In genomic region chr11:83869147-83869546, GRCm38 (mm10) we compare ENCODE assay signal across 31 mouse cellular contexts. TPM values are rescaled to one million over a fixed set of nuclear protein-coding genes. Genes with fewer than 3 reads are reported as not detected.
DNase-seq lines count a peak whose midpoint lies in the region; ATAC-seq and TF ChIP-seq lines count a peak whose summit lies in the region.
"Had no signal": no experiment of that assay in that cellular context is flagged by ENCODE, and none has a peak within 500 bp of the region (broad histone marks: within the 10 kb centered on the region; RNA-seq: fewer than 3 reads in every experiment).

No protein-coding gene starts in this region.

- no peaks in the 10 kb centered on the region for H3K27me3 ChIP-seq in intestine, embryonic 15.5 days (replicated peaks)
- no peaks in the 10 kb centered on the region for H3K27me3 ChIP-seq in lung, postnatal 0 days (replicated peaks; ENCODE audit: insufficient read depth, low read length)
- no peaks in the 10 kb centered on the region for H3K27me3 ChIP-seq in stomach, embryonic 16.5 days (ENCODE audit: control insufficient read depth, insufficient read depth, low read length)
- H3K27me3 ChIP-seq in hindbrain, embryonic 12.5 days = peaks cover 56% of the 10 kb centered on the region
- H3K27me3 ChIP-seq: liver, embryonic 13.5 days had no signal

- no peak overlapping the region for H3K4me2 ChIP-seq in intestine, embryonic 15.5 days (replicated peaks)
- no peak overlapping the region for H3K4me2 ChIP-seq in lung, postnatal 0 days (replicated peaks; ENCODE audit: low read depth, low read length)
- H3K4me2 ChIP-seq in stomach, embryonic 16.5 days (ENCODE audit: low read depth, low read length) = no peak overlapping the region
- no peak overlapping the region for H3K4me2 ChIP-seq in hindbrain, embryonic 12.5 days (replicated peaks)
- H3K4me2 ChIP-seq: heart, embryonic 13.5 days; liver, embryonic 13.5 days; midbrain, embryonic 13.5 days; neural tube, embryonic 15.5 days had no signal

- DNase-seq in urinary bladder, postnatal 14 days (ENCODE audit: low spot score) = peak; percentile 21
- DNase-seq in urinary bladder, adult 2 months (ENCODE audit: low spot score) = no peak
- DNase-seq in lung, postnatal 0 days (ENCODE audit: low spot score) = peak; percentile 70
- no peak for DNase-seq in liver
- DNase-seq in adrenal gland, adult (ENCODE audit: inconsistent age in 2 of 2, low spot score in 1 of 2) = no peak
- DNase-seq: adrenal gland, postnatal 25 days; B cell, adult 2 months; cerebellum, adult 2 months; cerebellum, postnatal 14 days; heart, postnatal 10 days; kidney, adult 11 months; kidney, postnatal 25 days; left cerebral cortex, postnatal 4 days; liver, embryonic 13.5 days; retina, postnatal 1 day; right cerebral cortex, postnatal 14 days; thymus, adult 2 months; thymus, postnatal 36 days had no signal

- ATAC-seq in intestine, embryonic 15.5 days = peak; percentile 91
- peak; percentile 77 for ATAC-seq in lung, postnatal 0 days
- ATAC-seq in stomach, embryonic 16.5 days (ENCODE audit: insufficient read depth, low FRiP score) = peak; percentile 26; the same call in 1 of the 2 replicates
- ATAC-seq in hindbrain, embryonic 12.5 days (ENCODE audit: low FRiP score) = no peak
- ATAC-seq: forebrain, embryonic 16.5 days; hindbrain, embryonic 16.5 days; midbrain, embryonic 13.5 days had no signal

- H3K36me3 ChIP-seq in intestine, embryonic 15.5 days = no peaks in the 10 kb centered on the region
- H3K36me3 ChIP-seq in lung, postnatal 0 days (ENCODE audit: insufficient read depth, low read length) = no peaks in the 10 kb centered on the region
- H3K36me3 ChIP-seq in stomach, embryonic 16.5 days (ENCODE audit: control insufficient read depth, insufficient read depth, low read length) = no peaks in the 10 kb centered on the region
- no peaks in the 10 kb centered on the region for H3K36me3 ChIP-seq in hindbrain, embryonic 12.5 days
- H3K36me3 ChIP-seq: heart, embryonic 13.5 days; liver, embryonic 13.5 days; midbrain, embryonic 13.5 days; neural tube, embryonic 15.5 days had no signal

- H3K9ac ChIP-seq in intestine, embryonic 15.5 days = no peak overlapping the region
- no peak overlapping the region for H3K9ac ChIP-seq in lung, postnatal 0 days (replicated peaks; ENCODE audit: low read depth)
- no peak overlapping the region for H3K9ac ChIP-seq in stomach, embryonic 16.5 days (ENCODE audit: low read length)
- H3K9ac ChIP-seq in hindbrain, embryonic 12.5 days = no peak overlapping the region
- H3K9ac ChIP-seq: heart, embryonic 13.5 days; liver, embryonic 13.5 days; midbrain, embryonic 13.5 days; neural tube, embryonic 15.5 days had no signal

- H3K9me3 ChIP-seq in intestine, embryonic 15.5 days = no peaks in the 10 kb centered on the region
- H3K9me3 ChIP-seq in lung, postnatal 0 days (ENCODE audit: low read length) = no peaks in the 10 kb centered on the region
- no peaks in the 10 kb centered on the region for H3K9me3 ChIP-seq in stomach, embryonic 16.5 days (replicated peaks; ENCODE audit: control insufficient read depth, low read length)
- H3K9me3 ChIP-seq in hindbrain, embryonic 12.5 days (replicated peaks) = no peaks in the 10 kb centered on the region
- H3K9me3 ChIP-seq: heart, embryonic 13.5 days; liver, embryonic 13.5 days; midbrain, embryonic 13.5 days; neural tube, embryonic 15.5 days had no signal

- no peak for TF ChIP-seq CTCF in lung, postnatal 0 days (IDR thresholded peaks at IDR 0.05)

- TF ChIP-seq EP300 in lung, postnatal 0 days (IDR thresholded peaks at IDR 0.05) = no peak

- no peak overlapping the region for H3K27ac ChIP-seq in intestine, embryonic 15.5 days
- peak overlapping the region; percentile 43; the same call in 1 of the 2 replicates for H3K27ac ChIP-seq in lung, postnatal 0 days (ENCODE audit: low read length)
- peak overlapping the region; percentile 36; the same call in 1 of the 2 replicates for H3K27ac ChIP-seq in stomach, embryonic 16.5 days (ENCODE audit: low read length)
- H3K27ac ChIP-seq in hindbrain, embryonic 12.5 days = no peak overlapping the region
- H3K27ac ChIP-seq: heart, embryonic 13.5 days; layer of hippocampus, adult 2 months; liver, embryonic 13.5 days; macrophage; midbrain, embryonic 13.5 days; neural tube, embryonic 15.5 days had no signal

- H3K4me3 ChIP-seq in intestine, embryonic 15.5 days (replicated peaks) = no peak overlapping the region
- H3K4me3 ChIP-seq in lung, postnatal 0 days (ENCODE audit: low read depth, low read length) = no peak overlapping the region
- H3K4me3 ChIP-seq in stomach, embryonic 16.5 days (replicated peaks; ENCODE audit: low read length) = no peak overlapping the region
- H3K4me3 ChIP-seq in hindbrain, embryonic 12.5 days = no peak overlapping the region
- H3K4me3 ChIP-seq: erythroblast, embryonic 14.5 days; heart, embryonic 13.5 days; layer of hippocampus, adult 2 months; liver, embryonic 13.5 days; midbrain, embryonic 13.5 days; neural tube, embryonic 15.5 days had no signal

- WGBS in intestine, embryonic 15.5 days = 35% methylated on average over 1 of the region's 1 CpGs
- WGBS in lung, postnatal 0 days = 21% methylated on average over 1 of the region's 1 CpGs
- 24% methylated on average over 1 of the region's 1 CpGs for WGBS in stomach, embryonic 16.5 days
- 35% methylated on average over 1 of the region's 1 CpGs for WGBS in hindbrain, embryonic 12.5 days

- peaks cover 19% of the 10 kb centered on the region for H3K4me1 ChIP-seq in intestine, embryonic 15.5 days (replicated peaks)
- H3K4me1 ChIP-seq in lung, postnatal 0 days (ENCODE audit: insufficient read depth, low read depth, low read length) = no peaks in the 10 kb centered on the region
- no peaks in the 10 kb centered on the region for H3K4me1 ChIP-seq in stomach, embryonic 16.5 days (ENCODE audit: control insufficient read depth, insufficient read depth, low read length)
- peaks cover 10% of the 10 kb centered on the region; the same call in 1 of the 2 replicates for H3K4me1 ChIP-seq in hindbrain, embryonic 12.5 days
- H3K4me1 ChIP-seq: neural tube, embryonic 15.5 days had no signal

RNA-seq across cellular contexts. Expression of gene Hnf1b, which starts 19.3 kb away (rescaled TPM):
- 11.7 and 12.5 TPM in 2 replicates for polyA plus RNA-seq in urinary bladder, adult 2 months (2012; rRNA removed)
- 9.3 and 11.2 TPM in 2 replicates for polyA plus RNA-seq in intestine, embryonic 15.5 days (2015; fragmentation: Nextera tagmentation; extraction: Ambion mirVana)
- polyA plus RNA-seq in lung, postnatal 0 days (2015; fragmentation: Nextera tagmentation; extraction: Ambion mirVana) = 9.0 and 11.4 TPM in 2 replicates
- polyA plus RNA-seq in stomach, embryonic 16.5 days (2015; fragmentation: Nextera tagmentation; extraction: Ambion mirVana) = 5.6 and 6.9 TPM in 2 replicates
- 0.09 TPM in 1 of 2 replicates, not detected in the other for polyA plus RNA-seq in hindbrain, embryonic 12.5 days (2016; fragmentation: Nextera tagmentation; extraction: Ambion mirVana)
- polyA plus RNA-seq: embryonic facial prominence, embryonic 14.5 days; erythroblast, embryonic 14.5 days; forebrain, embryonic 11.5 days; macrophage; midbrain, embryonic 13.5 days had no signal

Comparison
In these comparisons a context has a peak if more than half of its experiments do, and no peak if none do; other contexts are left out.
1. DNase-seq: peak in urinary bladder, postnatal 14 days (single experiment) and lung, postnatal 0 days (single experiment); none in urinary bladder, adult 2 months (single experiment), liver (single experiment) and adrenal gland, adult (0 of 2).
2. H3K27ac ChIP-seq: peak in lung, postnatal 0 days (single experiment) and stomach, embryonic 16.5 days (single experiment); none in intestine, embryonic 15.5 days (single experiment) and hindbrain, embryonic 12.5 days (single experiment).